Mouse (Mus musculus): ENCODE data around the gene Ptpn3. TPM values are rescaled to one million over a fixed set of nuclear protein-coding genes. Genes with fewer than 3 reads are reported as not detected.

Gene Ptpn3
- polyA plus RNA-seq, 1 experiment from 2014 or later = 3.4 TPM

- Histone ChIP-seq H3K27me3 (ENCODE audit: control insufficient read depth, insufficient read depth, low read length) (no peaks in the 10 kb centered on the region), H3K9me3 (ENCODE audit: control insufficient read depth, low read length) (no peaks in the 10 kb centered on the region), H3K4me3 (ENCODE audit: low read depth, low read length) (no peak overlapping the region), H3K4me2 (replicated peaks; ENCODE audit: low read depth, low read length) (no peak overlapping the region), H3K9ac (ENCODE audit: low read depth, low read length) (no peak overlapping the region), H3K4me1 (replicated peaks; ENCODE audit: control insufficient read depth, insufficient read depth, low read length) (no peaks in the 10 kb centered on the region), H3K36me3 (ENCODE audit: control insufficient read depth, insufficient read depth, low read length) (no peaks in the 10 kb centered on the region), H3K27ac (ENCODE audit: low read depth, low read length) (no peak overlapping the region)
- DNase-seq (ENCODE audit: low spot score) = no peak
- no peak for ATAC-seq (ENCODE audit: low FRiP score)
- 87% methylated on average over 9 of the region's 9 CpGs for WGBS
These were observed 70.3 kb downstream of the Ptpn3 start for GRCm38 (mm10) chr4:57231323-57231722.

- Histone ChIP-seq H3K9ac (ENCODE audit: low read depth, low read length) (no peak overlapping the region), H3K4me1 (replicated peaks; ENCODE audit: control insufficient read depth, insufficient read depth, low read length) (no peaks in the 10 kb centered on the region), H3K36me3 (ENCODE audit: control insufficient read depth, insufficient read depth, low read length) (no peaks in the 10 kb centered on the region), H3K9me3 (ENCODE audit: control insufficient read depth, low read length) (no peaks in the 10 kb centered on the region), H3K27me3 (ENCODE audit: control insufficient read depth, insufficient read depth, low read length) (no peaks in the 10 kb centered on the region), H3K4me3 (ENCODE audit: low read depth, low read length) (no peak overlapping the region), H3K27ac (ENCODE audit: low read depth, low read length) (no peak overlapping the region), H3K4me2 (replicated peaks; ENCODE audit: low read depth, low read length) (no peak overlapping the region)
- no peak for DNase-seq (ENCODE audit: low spot score)
- WGBS = 85% methylated on average over 7 of the region's 7 CpGs
- no peak for ATAC-seq (ENCODE audit: low FRiP score)
These were observed 71.3 kb downstream of the Ptpn3 start for GRCm38 (mm10) chr4:57230341-57230740.

GRCm38 (mm10) chr4:57228601-57229520 is 72.8 kb downstream of the Ptpn3 start:
- H3K9me3 ChIP-seq (ENCODE audit: control insufficient read depth, low read length) = no peaks in the 10 kb centered on the region
- no peak overlapping the region for H3K9ac ChIP-seq (ENCODE audit: low read depth, low read length)
- WGBS = 70% methylated on average over 18 of the region's 18 CpGs
- DNase-seq (ENCODE audit: low spot score) = no peak
- H3K4me3 ChIP-seq (ENCODE audit: low read depth, low read length) = no peak overlapping the region
- H3K36me3 ChIP-seq (ENCODE audit: control insufficient read depth, insufficient read depth, low read length) = no peaks in the 10 kb centered on the region
- no peak overlapping the region for H3K4me2 ChIP-seq (replicated peaks; ENCODE audit: low read depth, low read length)
- H3K4me1 ChIP-seq (replicated peaks; ENCODE audit: control insufficient read depth, insufficient read depth, low read length) = no peaks in the 10 kb centered on the region
- no peak for ATAC-seq (ENCODE audit: low FRiP score)
- H3K27ac ChIP-seq (ENCODE audit: low read depth, low read length) = no peak overlapping the region
- no peaks in the 10 kb centered on the region for H3K27me3 ChIP-seq (ENCODE audit: control insufficient read depth, insufficient read depth, low read length)

GRCm38 (mm10) chr4:57224776-57225175 is 76.9 kb downstream of the Ptpn3 start:
- H3K4me3 ChIP-seq (ENCODE audit: low read depth, low read length) = no peak overlapping the region
- no peaks in the 10 kb centered on the region for H3K9me3 ChIP-seq (ENCODE audit: control insufficient read depth, low read length)
- H3K4me1 ChIP-seq (replicated peaks; ENCODE audit: control insufficient read depth, insufficient read depth, low read length) = no peaks in the 10 kb centered on the region
- no peak overlapping the region for H3K27ac ChIP-seq (ENCODE audit: low read depth, low read length)
- no peak overlapping the region for H3K4me2 ChIP-seq (replicated peaks; ENCODE audit: low read depth, low read length)
- no peaks in the 10 kb centered on the region for H3K36me3 ChIP-seq (ENCODE audit: control insufficient read depth, insufficient read depth, low read length)
- H3K27me3 ChIP-seq (ENCODE audit: control insufficient read depth, insufficient read depth, low read length) = no peaks in the 10 kb centered on the region
- ATAC-seq (ENCODE audit: low FRiP score) (no peak), DNase-seq (ENCODE audit: low spot score) (no peak)
- H3K9ac ChIP-seq (ENCODE audit: low read depth, low read length) = no peak overlapping the region
- WGBS = 100% methylated on average over 2 of the region's 2 CpGs

GRCm38 (mm10) chr4:57217746-57218145 is 83.9 kb downstream of the Ptpn3 start:
- DNase-seq (ENCODE audit: low spot score) = no peak
- Histone ChIP-seq H3K9ac (ENCODE audit: low read depth, low read length) (no peak overlapping the region), H3K4me3 (ENCODE audit: low read depth, low read length) (no peak overlapping the region), H3K36me3 (ENCODE audit: control insufficient read depth, insufficient read depth, low read length) (no peaks in the 10 kb centered on the region), H3K4me1 (replicated peaks; ENCODE audit: control insufficient read depth, insufficient read depth, low read length) (no peaks in the 10 kb centered on the region), H3K9me3 (ENCODE audit: control insufficient read depth, low read length) (no peaks in the 10 kb centered on the region), H3K27me3 (ENCODE audit: control insufficient read depth, insufficient read depth, low read length) (no peaks in the 10 kb centered on the region), H3K4me2 (replicated peaks; ENCODE audit: low read depth, low read length) (no peak overlapping the region), H3K27ac (ENCODE audit: low read depth, low read length) (no peak overlapping the region)
- ATAC-seq (ENCODE audit: low FRiP score) = no peak
- WGBS = 89% methylated on average over 9 of the region's 9 CpGs

- H3K9me3 ChIP-seq (ENCODE audit: control insufficient read depth, low read length) = no peaks in the 10 kb centered on the region
- ATAC-seq (ENCODE audit: low FRiP score) = no peak
- no peak overlapping the region for H3K4me2 ChIP-seq (replicated peaks; ENCODE audit: low read depth, low read length)
- no peak overlapping the region for H3K4me3 ChIP-seq (ENCODE audit: low read depth, low read length)
- no peak overlapping the region for H3K27ac ChIP-seq (ENCODE audit: low read depth, low read length)
- H3K36me3 ChIP-seq (ENCODE audit: control insufficient read depth, insufficient read depth, low read length) = no peaks in the 10 kb centered on the region
- no peaks in the 10 kb centered on the region for H3K4me1 ChIP-seq (replicated peaks; ENCODE audit: control insufficient read depth, insufficient read depth, low read length)
- WGBS = 91% methylated on average over 4 of the region's 4 CpGs
- DNase-seq (ENCODE audit: low spot score) = no peak
- H3K9ac ChIP-seq (ENCODE audit: low read depth, low read length) = no peak overlapping the region
- H3K27me3 ChIP-seq (ENCODE audit: control insufficient read depth, insufficient read depth, low read length) = no peaks in the 10 kb centered on the region
These were observed 85.1 kb downstream of the Ptpn3 start for GRCm38 (mm10) chr4:57216535-57216934.

- Histone ChIP-seq H3K27ac (ENCODE audit: low read depth, low read length) (no peak overlapping the region), H3K9me3 (ENCODE audit: control insufficient read depth, low read length) (no peaks in the 10 kb centered on the region), H3K36me3 (ENCODE audit: control insufficient read depth, insufficient read depth, low read length) (no peaks in the 10 kb centered on the region), H3K27me3 (ENCODE audit: control insufficient read depth, insufficient read depth, low read length) (no peaks in the 10 kb centered on the region), H3K4me1 (replicated peaks; ENCODE audit: control insufficient read depth, insufficient read depth, low read length) (no peaks in the 10 kb centered on the region), H3K4me2 (replicated peaks; ENCODE audit: low read depth, low read length) (no peak overlapping the region), H3K4me3 (ENCODE audit: low read depth, low read length) (no peak overlapping the region), H3K9ac (ENCODE audit: low read depth, low read length) (no peak overlapping the region)
- DNase-seq (ENCODE audit: low spot score) = no peak
- WGBS = 86% methylated on average over 9 of the region's 9 CpGs
- no peak for ATAC-seq (ENCODE audit: low FRiP score)
These were observed 86.8 kb downstream of the Ptpn3 start for GRCm38 (mm10) chr4:57214852-57215251.

- ATAC-seq (ENCODE audit: low FRiP score) = no peak
These were observed 87.5 kb downstream of the Ptpn3 start for GRCm38 (mm10) chr4:57214114-57214513.

GRCm38 (mm10) chr4:57211706-57212105 is 89.9 kb downstream of the Ptpn3 start:
- no peak overlapping the region for H3K4me3 ChIP-seq (ENCODE audit: low read depth, low read length)
- no peaks in the 10 kb centered on the region for H3K27me3 ChIP-seq (ENCODE audit: control insufficient read depth, insufficient read depth, low read length)
- H3K9me3 ChIP-seq (ENCODE audit: control insufficient read depth, low read length) = no peaks in the 10 kb centered on the region
- H3K4me1 ChIP-seq (replicated peaks; ENCODE audit: control insufficient read depth, insufficient read depth, low read length) = no peaks in the 10 kb centered on the region
- DNase-seq (ENCODE audit: low spot score) (no peak), ATAC-seq (ENCODE audit: low FRiP score) (no peak)
- no peak overlapping the region for H3K4me2 ChIP-seq (replicated peaks; ENCODE audit: low read depth, low read length)
- H3K9ac ChIP-seq (ENCODE audit: low read depth, low read length) = no peak overlapping the region
- H3K27ac ChIP-seq (ENCODE audit: low read depth, low read length) = no peak overlapping the region
- WGBS = 83% methylated on average over 2 of the region's 2 CpGs
- no peaks in the 10 kb centered on the region for H3K36me3 ChIP-seq (ENCODE audit: control insufficient read depth, insufficient read depth, low read length)

More at GRCm38 (mm10) chr4:57214114-57214513, 87.5 kb downstream of the Ptpn3 start:
- Histone ChIP-seq H3K9me3 (ENCODE audit: control insufficient read depth, low read length) (no peaks in the 10 kb centered on the region), H3K4me1 (replicated peaks; ENCODE audit: control insufficient read depth, insufficient read depth, low read length) (no peaks in the 10 kb centered on the region), H3K27me3 (ENCODE audit: control insufficient read depth, insufficient read depth, low read length) (no peaks in the 10 kb centered on the region), H3K4me2 (replicated peaks; ENCODE audit: low read depth, low read length) (no peak overlapping the region), H3K36me3 (ENCODE audit: control insufficient read depth, insufficient read depth, low read length) (no peaks in the 10 kb centered on the region), H3K4me3 (ENCODE audit: low read depth, low read length) (no peak overlapping the region), H3K9ac (ENCODE audit: low read depth, low read length) (no peak overlapping the region), H3K27ac (ENCODE audit: low read depth, low read length) (no peak overlapping the region)
- DNase-seq (ENCODE audit: low spot score) = no peak
- WGBS = 68% methylated on average over 3 of the region's 3 CpGs
